Mouse (Mus musculus) retina, postnatal 1 day (tissue): ENCODE data around the gene Kcnq1.

Source experiments
- DNase-seq: peaks from one replicate; pipeline ENCODE4 v3.0.0-alpha.2; 2012

The Kcnq1 gene

GRCm38 (mm10) chr7:143106062-143106461 lies at the start of gene Kcnq1:
Gene Kcnq1, plus strand, starts transcription at chr7:143106362.
- DNase-seq, result no peak

- no peak for DNase-seq
Measured at GRCm38 (mm10) chr7:143057023-143057422, 49.1 kb upstream of the Kcnq1 start.

GRCm38 (mm10) chr7:143057667-143058220 lies 48.4 kb upstream of the Kcnq1 start:
- DNase-seq, result no peak

- no peak for DNase-seq
Measured at GRCm38 (mm10) chr7:143058221-143058697, 47.9 kb upstream of the Kcnq1 start.

GRCm38 (mm10) chr7:143059202-143059870 lies 46.8 kb upstream of the Kcnq1 start:
- DNase-seq, result no peak

- no peak for DNase-seq
Measured at GRCm38 (mm10) chr7:143062704-143063103, 43.5 kb upstream of the Kcnq1 start.

GRCm38 (mm10) chr7:143064226-143064625 lies 41.9 kb upstream of the Kcnq1 start:
- DNase-seq, result no peak

- no peak for DNase-seq
Measured at GRCm38 (mm10) chr7:143065692-143066091, 40.5 kb upstream of the Kcnq1 start.

- no peak for DNase-seq
Measured at GRCm38 (mm10) chr7:143067469-143067868, 38.7 kb upstream of the Kcnq1 start.

- DNase-seq, result no peak
Measured at GRCm38 (mm10) chr7:143067897-143068296, 38.3 kb upstream of the Kcnq1 start.

- DNase-seq, result peak; percentile 76
Measured at GRCm38 (mm10) chr7:143068316-143068881, 37.8 kb upstream of the Kcnq1 start.

- peak; percentile 100 for DNase-seq
Measured at GRCm38 (mm10) chr7:143068882-143069591, 37.1 kb upstream of the Kcnq1 start, which contains the start of gene Tssc4. Gene Tssc4, plus strand, starts transcription at chr7:143069249.

GRCm38 (mm10) chr7:143069751-143070400 lies 36.3 kb upstream of the Kcnq1 start:
- no peak for DNase-seq

GRCm38 (mm10) chr7:143070506-143071070 lies 35.6 kb upstream of the Kcnq1 start:
- DNase-seq, result no peak

GRCm38 (mm10) chr7:143072605-143073004 lies 33.6 kb upstream of the Kcnq1 start:
- DNase-seq, result no peak

- peak; percentile 72 for DNase-seq
Measured at GRCm38 (mm10) chr7:143073086-143073485, 33.1 kb upstream of the Kcnq1 start.

GRCm38 (mm10) chr7:143075394-143075793 lies 30.8 kb upstream of the Kcnq1 start:
- no peak for DNase-seq

- DNase-seq, result peak; percentile 47
Measured at GRCm38 (mm10) chr7:143077351-143077750, 28.8 kb upstream of the Kcnq1 start.

- DNase-seq, result no peak
Measured at GRCm38 (mm10) chr7:143082024-143082423, 24.1 kb upstream of the Kcnq1 start.

- DNase-seq, result no peak
Measured at GRCm38 (mm10) chr7:143083708-143084107, 22.5 kb upstream of the Kcnq1 start.

- DNase-seq, result peak; percentile 68
Measured at GRCm38 (mm10) chr7:143086366-143086765, 19.8 kb upstream of the Kcnq1 start.

- DNase-seq, result peak; percentile 60
Measured at GRCm38 (mm10) chr7:143087070-143087579, 19.0 kb upstream of the Kcnq1 start.
